Mouse (Mus musculus): ENCODE results near the gene Pym1. TPM values are rescaled to one million over a fixed set of nuclear protein-coding genes. Genes with fewer than 3 reads are reported as not detected.

Gene Pym1
- polyA plus RNA-seq, 1 experiment from 2014 or later, result 20.4 TPM

GRCm38 (mm10) chr10:128806086-128806485 lies 58.4 kb downstream of the Pym1 start:
- peak overlapping the region; percentile 90 for H3K27ac ChIP-seq
- DNase-seq, result no peak
- H3K4me3 ChIP-seq (replicated peaks), result peak overlapping the region; percentile 82
- H3K9me3 ChIP-seq (replicated peaks), result no peaks in the 10 kb centered on the region
- WGBS (ENCODE audit: insufficient replicate concordance), result 49% methylated on average over 6 of the region's 6 CpGs
- H3K9ac ChIP-seq, result peak overlapping the region; percentile 87
- peaks cover 7% of the 10 kb centered on the region for H3K27me3 ChIP-seq
- peaks cover 23% of the 10 kb centered on the region for H3K36me3 ChIP-seq
- H3K4me1 ChIP-seq (replicated peaks), result peaks cover 61% of the 10 kb centered on the region
- peak overlapping the region; percentile 95 for H3K4me2 ChIP-seq
- no peak for ATAC-seq (ENCODE audit: low read depth)

GRCm38 (mm10) chr10:128807018-128807417 lies 59.3 kb downstream of the Pym1 start:
- Histone ChIP-seq H3K4me3 (replicated peaks) (peak overlapping the region; percentile 82), H3K4me1 (replicated peaks) (peaks cover 61% of the 10 kb centered on the region), H3K36me3 (peaks cover 21% of the 10 kb centered on the region), H3K27ac (no peak overlapping the region), H3K27me3 (peaks cover 4% of the 10 kb centered on the region), H3K9me3 (replicated peaks) (no peaks in the 10 kb centered on the region), H3K9ac (peak overlapping the region; percentile 87), H3K4me2 (peak overlapping the region; percentile 95)
- 82% methylated on average over 8 of the region's 8 CpGs for WGBS (ENCODE audit: insufficient replicate concordance)
- DNase-seq (no peak), ATAC-seq (ENCODE audit: low read depth) (no peak)

Other genes starting within 250 kb of the Pym1 start
- gene Myl6b, start 249.2 kb upstream of the Pym1 start, polyA plus RNA-seq (2015; fragmentation: Nextera tagmentation; extraction: Ambion mirVana), result 1.2 and 1.3 TPM in 2 replicates
- 9.9 and 10.6 TPM in 2 replicates for gene Esyt1, start 222.0 kb upstream of the Pym1 start, polyA plus RNA-seq (2015; fragmentation: Nextera tagmentation; extraction: Ambion mirVana)
- gene Zc3h10, start 200.1 kb upstream of the Pym1 start, polyA plus RNA-seq (2015; fragmentation: Nextera tagmentation; extraction: Ambion mirVana), result 6.2 and 7.1 TPM in 2 replicates
- gene Rpl41, start 198.6 kb upstream of the Pym1 start, polyA plus RNA-seq (2015; fragmentation: Nextera tagmentation; extraction: Ambion mirVana), result 2,776 and 3,150 TPM in 2 replicates
- 207 and 228 TPM in 2 replicates for gene Pa2g4, start 181.9 kb upstream of the Pym1 start, polyA plus RNA-seq (2015; fragmentation: Nextera tagmentation; extraction: Ambion mirVana)
- 1.2 and 1.9 TPM in 2 replicates for gene Erbb3, start 158.2 kb upstream of the Pym1 start, polyA plus RNA-seq (2015; fragmentation: Nextera tagmentation; extraction: Ambion mirVana)
- gene Rps26, start 121.1 kb upstream of the Pym1 start, polyA plus RNA-seq (2015; fragmentation: Nextera tagmentation; extraction: Ambion mirVana), result 486 and 551 TPM in 2 replicates
- 0.12 and 0.21 TPM in 2 replicates for gene Ikzf4, start 101.9 kb upstream of the Pym1 start, polyA plus RNA-seq (2015; fragmentation: Nextera tagmentation; extraction: Ambion mirVana)
- 10.7 and 13.9 TPM in 2 replicates for gene Suox, start 73.8 kb upstream of the Pym1 start, polyA plus RNA-seq (2015; fragmentation: Nextera tagmentation; extraction: Ambion mirVana)
- gene Rab5b, start 51.6 kb upstream of the Pym1 start, polyA plus RNA-seq (2015; fragmentation: Nextera tagmentation; extraction: Ambion mirVana), result 24.5 and 31.4 TPM in 2 replicates
- 0.30 and 0.52 TPM in 2 replicates for gene Pmel, start 43.7 kb upstream of the Pym1 start, polyA plus RNA-seq (2015; fragmentation: Nextera tagmentation; extraction: Ambion mirVana)
- gene Cdk2, start 42.9 kb upstream of the Pym1 start, polyA plus RNA-seq (2015; fragmentation: Nextera tagmentation; extraction: Ambion mirVana), result 61.1 and 71.9 TPM in 2 replicates
- 1.8 and 2.6 TPM in 2 replicates for gene Dgka, start 3.0 kb upstream of the Pym1 start, polyA plus RNA-seq (2015; fragmentation: Nextera tagmentation; extraction: Ambion mirVana)
- 6.9 and 8.3 TPM in 2 replicates for gene Mmp19, start 43.0 kb downstream of the Pym1 start, polyA plus RNA-seq (2015; fragmentation: Nextera tagmentation; extraction: Ambion mirVana)
- gene Dnajc14, start 56.2 kb downstream of the Pym1 start, polyA plus RNA-seq (2015; fragmentation: Nextera tagmentation; extraction: Ambion mirVana), result 20.4 and 23.6 TPM in 2 replicates
- 2.4 and 3.2 TPM in 2 replicates for gene Tmem198b, start 56.5 kb downstream of the Pym1 start, polyA plus RNA-seq (2015; fragmentation: Nextera tagmentation; extraction: Ambion mirVana)
- 147 and 176 TPM in 2 replicates for gene Sarnp, start 69.4 kb downstream of the Pym1 start, polyA plus RNA-seq (2015; fragmentation: Nextera tagmentation; extraction: Ambion mirVana)
- gene Ormdl2, start 73.8 kb downstream of the Pym1 start, polyA plus RNA-seq (2015; fragmentation: Nextera tagmentation; extraction: Ambion mirVana), result 90.2 and 91.0 TPM in 2 replicates
- 0.43 and 0.66 TPM in 2 replicates for gene Gdf11, start 143.8 kb downstream of the Pym1 start, polyA plus RNA-seq (2015; fragmentation: Nextera tagmentation; extraction: Ambion mirVana)
- gene Cd63, start 153.1 kb downstream of the Pym1 start, polyA plus RNA-seq (2015; fragmentation: Nextera tagmentation; extraction: Ambion mirVana), result 118 and 119 TPM in 2 replicates
- 10.5 and 10.6 TPM in 2 replicates for gene Rdh5, start 175.0 kb downstream of the Pym1 start, polyA plus RNA-seq (2015; fragmentation: Nextera tagmentation; extraction: Ambion mirVana)
- 81.9 and 87.1 TPM in 2 replicates for gene Bloc1s1, start 176.1 kb downstream of the Pym1 start, polyA plus RNA-seq (2015; fragmentation: Nextera tagmentation; extraction: Ambion mirVana)
- gene Itga7, start 185.9 kb downstream of the Pym1 start, polyA plus RNA-seq (2015; fragmentation: Nextera tagmentation; extraction: Ambion mirVana), result 0.12 and 0.41 TPM in 2 replicates
- not detected in 2 replicates for gene Mettl7b, start 213.1 kb downstream of the Pym1 start, polyA plus RNA-seq (2015; fragmentation: Nextera tagmentation; extraction: Ambion mirVana)
- not detected in 2 replicates for gene Olfr9, start 241.5 kb downstream of the Pym1 start, polyA plus RNA-seq (2015; fragmentation: Nextera tagmentation; extraction: Ambion mirVana)